Mouse (Mus musculus): ENCODE measurements around the gene Wwp2.

Gene Wwp2

GRCm38 (mm10) chr8:107435962-107436831 is at the start of gene Wwp2:
TSS of gene Wwp2 (plus strand) at chr8:107436365.
- DNase-seq = peak; percentile 73

- no peak for DNase-seq
Observed at GRCm38 (mm10) chr8:107386642-107387041, 49.5 kb upstream of the Wwp2 start.

- peak; percentile 34 for DNase-seq
Observed at GRCm38 (mm10) chr8:107387861-107388260, 48.3 kb upstream of the Wwp2 start.

GRCm38 (mm10) chr8:107389557-107389956 is 46.6 kb upstream of the Wwp2 start:
- peak; percentile 18 for DNase-seq

GRCm38 (mm10) chr8:107390476-107391135 is 45.6 kb upstream of the Wwp2 start:
- no peak for DNase-seq

- no peak for DNase-seq
Observed at GRCm38 (mm10) chr8:107391136-107391516, 45.0 kb upstream of the Wwp2 start.

- no peak for DNase-seq
Observed at GRCm38 (mm10) chr8:107395397-107395796, 40.8 kb upstream of the Wwp2 start.

- DNase-seq = no peak
Observed at GRCm38 (mm10) chr8:107396106-107396670, 40.0 kb upstream of the Wwp2 start.

- DNase-seq = no peak
Observed at GRCm38 (mm10) chr8:107397665-107398064, 38.5 kb upstream of the Wwp2 start.

- no peak for DNase-seq
Observed at GRCm38 (mm10) chr8:107399495-107399894, 36.7 kb upstream of the Wwp2 start.

- DNase-seq = no peak
Observed at GRCm38 (mm10) chr8:107401866-107402265, 34.3 kb upstream of the Wwp2 start.

- peak; percentile 62 for DNase-seq
Observed at GRCm38 (mm10) chr8:107403038-107403781, 33.0 kb upstream of the Wwp2 start, which contains the start of gene Nqo1. TSS of gene Nqo1 (minus strand) at chr8:107403206.

- DNase-seq = no peak
Observed at GRCm38 (mm10) chr8:107404057-107404456, 32.1 kb upstream of the Wwp2 start.

- DNase-seq = no peak
Observed at GRCm38 (mm10) chr8:107405935-107406334, 30.2 kb upstream of the Wwp2 start.

GRCm38 (mm10) chr8:107411391-107411790 is 24.8 kb upstream of the Wwp2 start:
- no peak for DNase-seq

GRCm38 (mm10) chr8:107412552-107412951 is 23.6 kb upstream of the Wwp2 start:
- DNase-seq = no peak

GRCm38 (mm10) chr8:107413881-107414280 is 22.3 kb upstream of the Wwp2 start:
- DNase-seq = no peak

GRCm38 (mm10) chr8:107417001-107417400 is 19.2 kb upstream of the Wwp2 start:
- DNase-seq = no peak

- DNase-seq = no peak
Observed at GRCm38 (mm10) chr8:107424176-107424575, 12.0 kb upstream of the Wwp2 start.

GRCm38 (mm10) chr8:107424597-107425229 is 11.5 kb upstream of the Wwp2 start, which contains the start of gene Nob1:
TSS of gene Nob1 (minus strand) at chr8:107425051.
- DNase-seq = peak; percentile 99

GRCm38 (mm10) chr8:107425230-107425597 is 11.0 kb upstream of the Wwp2 start:
- DNase-seq = no peak

- DNase-seq = no peak
Observed at GRCm38 (mm10) chr8:107430821-107431220, 5.3 kb upstream of the Wwp2 start.
